Comparison of ENCODE assay signal across 24 mouse cellular contexts in genomic region chrX:11458521-11458920, GRCm38 (mm10).
DNase-seq lines count a peak whose midpoint lies in the region; ATAC-seq and TF ChIP-seq lines count a peak whose summit lies in the region.
"Had no signal": no experiment of that assay in that cellular context is flagged by ENCODE, and none has a peak within 500 bp of the region (broad histone marks: within the 10 kb centered on the region; RNA-seq: fewer than 3 reads in every experiment).

No protein-coding gene starts in this region.

- no peaks in the 10 kb centered on the region for H3K27me3 ChIP-seq in lung, postnatal 0 days (replicated peaks; ENCODE audit: insufficient read depth, low read length)
- H3K27me3 ChIP-seq: heart, embryonic 12.5 days had no signal

- DNase-seq in gastrocnemius, adult 2 months: peak; percentile 20
- DNase-seq in gastrocnemius, postnatal 36 days: no peak
- DNase-seq in lung, postnatal 10 days: peak; percentile 29
- no peak for DNase-seq in lung, postnatal 0 days (ENCODE audit: low spot score)
- DNase-seq in brain, adult 2 months (ENCODE audit: low read depth, low spot score): peak; percentile 17
- DNase-seq in frontal cortex, postnatal 25 days (ENCODE audit: low spot score in 2 of 2): no peak
- DNase-seq: adrenal gland, postnatal 10 days; adrenal gland, postnatal 36 days; cerebellum, adult 18-20 months; cerebellum, adult 9-10 months; cerebellum, postnatal 14 days; forebrain, postnatal 0 days; gastrocnemius, postnatal 10 days; heart, postnatal 10 days; heart, postnatal 36 days; kidney, adult 2 months had no signal

- H3K27ac ChIP-seq in gastrocnemius, adult 2 months: no peak overlapping the region
- no peak overlapping the region for H3K27ac ChIP-seq in lung, postnatal 0 days (ENCODE audit: low read length)
- H3K27ac ChIP-seq: embryonic facial prominence, embryonic 12.5 days; forebrain, embryonic 12.5 days; heart, embryonic 15.5 days; hindbrain, embryonic 14.5 days had no signal

- no peak for ATAC-seq in lung, postnatal 0 days
- ATAC-seq: activated CD4-positive, CD25-positive, alpha-beta regulatory T cell, adult 4 months; forebrain, postnatal 0 days; intestine, postnatal 0 days had no signal

- H3K9me3 ChIP-seq in lung, postnatal 0 days (ENCODE audit: low read length): no peaks in the 10 kb centered on the region
- H3K9me3 ChIP-seq: embryonic facial prominence, embryonic 12.5 days; forebrain, embryonic 12.5 days; heart, embryonic 12.5 days; heart, embryonic 15.5 days had no signal

- no peak overlapping the region for H3K9ac ChIP-seq in lung, postnatal 0 days (replicated peaks; ENCODE audit: low read depth)
- H3K9ac ChIP-seq: embryonic facial prominence, embryonic 12.5 days; forebrain, embryonic 12.5 days; forebrain, postnatal 0 days; heart, embryonic 12.5 days; heart, embryonic 15.5 days; hindbrain, embryonic 14.5 days had no signal

- no peak for TF ChIP-seq EP300 in lung, postnatal 0 days (IDR thresholded peaks at IDR 0.05)

- intact Hi-C loops in gastrocnemius, adult 2 months (cut with DNase I): no loop called here
- intact Hi-C loops in gastrocnemius, postnatal 36 days (cut with DNase I): no loop called here

- H3K4me1 ChIP-seq in lung, postnatal 0 days (ENCODE audit: insufficient read depth, low read depth, low read length): no peaks in the 10 kb centered on the region
- H3K4me1 ChIP-seq: embryonic facial prominence, embryonic 12.5 days; forebrain, embryonic 12.5 days; heart, embryonic 12.5 days; heart, embryonic 15.5 days had no signal

- H3K36me3 ChIP-seq in lung, postnatal 0 days (ENCODE audit: insufficient read depth, low read length): no peaks in the 10 kb centered on the region
- H3K36me3 ChIP-seq: embryonic facial prominence, embryonic 12.5 days; forebrain, embryonic 12.5 days; heart, embryonic 12.5 days; heart, embryonic 15.5 days had no signal

- 58% methylated on average over 4 of the region's 4 CpGs for WGBS in lung, postnatal 0 days

- no peak overlapping the region for H3K4me2 ChIP-seq in lung, postnatal 0 days (replicated peaks; ENCODE audit: low read depth, low read length)
- H3K4me2 ChIP-seq: embryonic facial prominence, embryonic 12.5 days; forebrain, embryonic 12.5 days; heart, embryonic 12.5 days; heart, embryonic 15.5 days; hindbrain, embryonic 14.5 days had no signal

- TF ChIP-seq CTCF in gastrocnemius, adult 2 months (IDR thresholded peaks at IDR 0.05): no peak
- no peak for TF ChIP-seq CTCF in lung, postnatal 0 days (IDR thresholded peaks at IDR 0.05)

- no peak overlapping the region for H3K4me3 ChIP-seq in gastrocnemius, adult 2 months
- H3K4me3 ChIP-seq in lung, postnatal 0 days (ENCODE audit: low read depth, low read length): no peak overlapping the region
- H3K4me3 ChIP-seq: embryonic facial prominence, embryonic 12.5 days; erythroblast, embryonic 14.5 days; forebrain, embryonic 12.5 days; heart, embryonic 12.5 days; heart, embryonic 15.5 days had no signal

Comparison
In these comparisons a context has a peak if more than half of its experiments do, and no peak if none do; other contexts are left out.
1. DNase-seq: peak in gastrocnemius, adult 2 months (single experiment), lung, postnatal 10 days (single experiment) and brain, adult 2 months (single experiment); none in gastrocnemius, postnatal 36 days (0 of 2), lung, postnatal 0 days (single experiment) and frontal cortex, postnatal 25 days (0 of 2).